Mouse (Mus musculus): ENCODE data around the gene Gpr153. TPM values are rescaled to one million over a fixed set of nuclear protein-coding genes. Genes with fewer than 3 reads are reported as not detected.

Gene Gpr153
- total RNA-seq, 2 experiments from 2014 or later: 5.3 to 6.1 TPM

DNA sequence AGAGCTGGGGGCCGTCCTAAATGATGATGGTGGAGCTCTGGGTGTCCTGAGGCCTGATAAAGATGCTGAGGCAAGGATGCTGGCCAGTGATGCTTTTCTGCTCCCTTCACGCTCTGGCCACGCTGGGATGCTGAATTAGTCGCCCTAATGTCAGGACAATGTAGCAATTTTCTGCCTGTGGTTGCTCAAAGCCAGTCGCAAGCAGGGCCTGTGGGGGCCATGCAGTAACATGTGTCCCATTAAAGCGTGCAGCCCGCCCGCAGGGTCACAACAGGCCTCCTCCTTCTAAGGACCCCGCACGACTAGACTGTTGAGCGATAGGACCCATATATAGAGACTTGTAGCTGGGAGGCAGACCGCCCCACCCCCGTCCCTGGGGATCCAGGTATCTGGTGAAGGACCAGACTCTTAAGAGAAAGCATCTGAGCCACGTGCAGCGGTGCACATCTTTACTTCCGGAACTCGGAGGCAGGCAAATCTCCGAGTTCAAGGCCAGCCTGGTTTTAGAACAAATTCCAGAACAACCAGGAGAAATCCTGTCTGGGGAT, 14.4 kb downstream of the Gpr153 start:
- no peak for DNase-seq

- no peak for DNase-seq
These were observed 16.4 kb downstream of the Gpr153 start for GRCm38 (mm10) chr4:152290385-152290784.

DNA sequence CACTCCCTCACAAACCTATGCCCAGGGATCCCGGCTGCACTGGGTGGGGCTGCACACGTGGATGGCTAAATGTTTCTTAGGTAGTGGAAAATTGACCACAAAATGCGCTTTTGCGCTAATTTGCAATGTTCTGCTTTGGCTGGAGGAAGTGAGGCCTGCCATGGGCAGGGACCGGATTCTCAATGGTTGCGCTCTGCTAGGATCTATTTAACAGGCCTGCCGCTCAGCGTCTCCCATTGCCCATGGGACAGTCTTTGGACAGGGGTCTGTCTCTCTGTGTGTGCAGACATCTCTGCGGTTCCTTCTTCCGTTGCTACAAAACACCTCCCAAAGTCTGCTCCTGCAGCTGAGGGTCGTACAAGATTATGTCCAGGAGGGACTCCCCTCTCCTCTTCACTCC, 17.0 kb downstream of the Gpr153 start:
- DNase-seq: no peak

- no peak for DNase-seq
These were observed 17.5 kb downstream of the Gpr153 start, which contains the start of gene Hes3 for GRCm38 (mm10) chr4:152291562-152291961. Gene Hes3, minus strand, starts transcription at chr4:152291662.

DNA sequence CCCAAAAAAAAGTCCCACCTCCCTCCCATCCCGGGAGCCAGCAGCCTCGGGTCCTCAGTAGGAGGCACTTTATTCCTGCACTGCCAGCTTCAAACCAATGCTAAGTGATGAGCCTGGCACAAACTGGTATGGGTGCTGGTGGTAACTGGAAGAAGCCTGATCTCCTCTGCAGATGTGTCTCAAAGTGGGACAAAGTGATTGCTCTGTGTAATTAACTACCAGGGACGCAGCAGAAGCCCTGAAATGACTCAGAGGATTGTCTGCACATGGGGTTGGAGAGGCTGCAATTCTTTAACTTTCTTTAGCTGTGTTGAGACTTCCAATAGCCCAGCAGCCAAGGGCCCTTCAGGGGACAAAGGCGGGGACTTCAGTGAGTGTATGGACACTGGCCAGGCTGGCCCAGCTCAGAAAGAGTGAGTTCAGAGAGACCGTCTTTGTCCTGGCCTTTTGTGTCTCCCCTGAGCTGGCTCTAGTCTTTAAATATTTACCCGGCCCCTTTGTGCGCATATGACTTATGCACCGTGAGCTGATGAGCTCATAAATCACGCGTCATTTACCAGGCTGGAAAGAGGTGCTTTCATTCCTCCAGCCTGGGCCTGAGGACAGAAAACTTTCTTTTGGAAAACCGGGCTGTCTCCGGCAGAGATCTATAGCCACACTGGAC, 18.2 kb downstream of the Gpr153 start:
- DNase-seq: no peak

DNA sequence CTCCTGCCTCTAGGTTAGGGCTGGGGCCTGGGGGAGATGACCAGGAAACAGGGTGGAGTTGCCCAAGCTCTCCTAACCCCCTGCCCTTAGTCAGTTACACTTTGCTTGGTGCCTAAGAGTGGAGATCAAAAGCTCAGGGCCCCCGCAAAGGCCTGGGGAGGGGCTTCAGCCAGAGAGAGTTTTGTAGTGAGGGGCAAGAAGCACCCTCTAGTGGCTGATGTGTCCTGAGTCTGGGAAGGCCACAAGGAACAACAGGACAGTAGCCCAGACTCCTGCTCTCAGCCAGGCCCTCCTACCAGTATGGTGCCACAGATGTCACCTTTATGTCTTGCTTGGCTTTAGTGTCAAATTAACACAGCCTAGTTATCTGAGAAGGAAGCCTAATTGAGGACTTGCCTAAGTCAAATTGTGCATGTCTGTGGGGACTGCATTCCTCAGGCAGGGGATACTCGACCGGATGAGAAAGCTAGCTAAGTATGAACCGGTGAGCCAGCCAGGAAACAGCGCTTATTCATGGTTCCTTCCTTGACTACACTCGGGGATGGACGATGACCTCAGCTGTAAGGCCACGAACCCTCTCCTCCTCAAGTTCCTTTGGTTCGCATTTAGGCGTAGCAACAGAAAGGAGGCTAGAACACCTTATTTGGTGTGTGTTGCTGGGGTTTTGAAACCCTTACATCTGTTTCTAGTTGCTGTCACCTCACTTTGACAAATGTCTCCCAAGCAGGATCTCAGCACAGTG, 20.3 kb downstream of the Gpr153 start:
- DNase-seq: no peak

DNA sequence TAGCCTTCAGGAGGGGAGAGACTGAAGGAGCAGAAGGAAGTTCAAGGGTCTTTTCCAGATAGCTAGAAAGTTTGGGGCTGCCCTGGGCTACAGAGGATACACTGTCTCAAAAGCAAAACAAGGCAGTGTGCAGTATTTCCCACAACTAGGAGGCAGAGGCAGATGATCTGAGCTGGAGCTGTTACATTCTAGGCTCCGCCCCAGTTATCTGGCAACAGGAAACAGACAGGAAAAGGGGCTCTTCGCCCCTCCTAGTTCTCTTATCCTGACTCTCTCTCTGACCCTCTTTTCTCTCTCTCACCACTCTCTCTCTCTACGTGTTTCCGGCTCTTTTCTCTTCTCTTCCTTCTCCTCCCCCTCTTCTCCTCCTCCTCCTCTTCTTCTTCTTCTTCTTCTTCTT, 21.9 kb downstream of the Gpr153 start:
- no peak for DNase-seq

GRCm38 (mm10) chr4:152296371-152296770, 22.3 kb downstream of the Gpr153 start:
- DNase-seq: no peak

GRCm38 (mm10) chr4:152296874-152297861, 23.1 kb downstream of the Gpr153 start, which contains the start of gene Icmt:
Gene Icmt, plus strand, starts transcription at chr4:152297227.
- peak; percentile 99 for DNase-seq

DNA sequence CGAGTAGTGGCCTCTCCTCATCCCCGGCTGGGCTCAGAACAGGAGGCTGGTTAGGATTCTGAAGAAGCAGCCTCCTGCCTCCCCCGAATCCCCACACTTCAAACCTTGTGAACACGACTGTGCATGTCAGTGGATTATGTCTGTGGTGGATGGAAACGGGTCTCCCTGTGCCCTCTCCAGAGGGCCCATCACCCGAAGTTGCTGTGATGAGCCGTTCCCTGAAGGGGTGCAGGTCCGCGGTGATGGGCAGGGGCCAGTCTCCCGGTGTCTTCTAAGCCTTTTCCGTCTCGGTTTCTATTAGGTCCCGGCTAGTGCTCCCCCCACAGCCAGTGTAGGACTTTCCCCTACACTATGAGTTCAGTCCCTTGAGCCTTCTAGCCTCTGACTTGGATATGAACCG, 24.8 kb downstream of the Gpr153 start:
- no peak for DNase-seq

GRCm38 (mm10) chr4:152300375-152300774, 26.3 kb downstream of the Gpr153 start:
- no peak for DNase-seq

DNA sequence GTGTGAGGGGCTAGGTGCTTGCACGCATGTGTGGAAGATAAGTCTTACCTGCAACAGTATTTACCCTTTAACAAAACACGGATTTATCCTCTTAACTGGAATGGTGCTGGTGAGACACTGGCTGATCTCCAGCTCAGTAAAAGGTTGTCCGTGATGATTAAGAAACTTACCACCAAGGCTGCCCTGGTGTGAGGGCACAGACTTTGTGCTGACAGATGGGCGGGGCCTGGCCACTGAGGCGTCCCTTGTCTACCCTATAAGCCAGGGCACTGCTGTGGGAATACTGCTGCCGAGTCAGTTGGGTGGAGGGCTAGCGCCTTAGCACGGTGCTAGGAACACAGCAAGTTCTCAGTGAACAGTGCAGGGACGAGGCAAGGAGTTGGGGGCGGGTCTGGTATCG, 28.0 kb downstream of the Gpr153 start:
- DNase-seq: no peak

GRCm38 (mm10) chr4:152303172-152303571, 29.1 kb downstream of the Gpr153 start:
- no peak for DNase-seq

DNA sequence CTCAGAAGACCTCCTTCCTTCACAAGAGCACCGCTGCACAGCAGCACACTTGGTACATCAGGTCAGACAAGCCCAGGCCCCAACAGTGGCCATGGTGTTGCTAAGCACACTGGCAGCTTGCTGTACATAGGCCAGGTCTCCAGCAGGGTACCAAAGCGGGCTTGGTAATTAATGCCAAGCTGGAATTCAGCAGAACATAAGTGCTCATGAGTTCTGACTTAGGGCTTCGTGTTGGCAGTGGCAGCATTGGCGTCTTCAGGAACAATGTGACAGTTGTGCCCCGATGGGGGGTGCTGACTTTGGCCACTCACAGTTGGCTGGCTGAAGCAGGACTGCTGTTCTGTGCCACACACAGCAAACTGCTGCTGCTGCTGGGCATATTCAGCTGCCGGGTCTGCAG, 30.7 kb downstream of the Gpr153 start:
- DNase-seq: no peak

DNA sequence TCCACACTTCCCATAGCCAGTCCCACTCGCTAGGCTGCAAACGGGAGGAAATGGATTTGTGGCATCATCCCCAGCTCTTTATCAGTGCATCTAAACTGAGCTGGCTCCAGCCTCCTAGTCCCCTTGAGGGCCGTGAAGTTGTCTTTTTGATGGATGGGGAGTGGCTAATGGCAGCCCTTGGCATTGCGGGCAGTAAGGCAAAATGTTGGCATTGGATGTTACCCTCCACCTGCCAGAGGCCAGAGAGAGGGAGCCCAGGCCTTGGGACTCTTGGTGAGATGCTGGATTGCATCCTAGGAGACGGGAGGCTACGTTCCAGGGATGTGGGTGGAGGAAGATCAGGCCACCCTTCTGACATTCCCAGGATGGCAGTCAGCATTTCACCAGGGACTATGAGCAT, 32.0 kb downstream of the Gpr153 start:
- no peak for DNase-seq

DNA sequence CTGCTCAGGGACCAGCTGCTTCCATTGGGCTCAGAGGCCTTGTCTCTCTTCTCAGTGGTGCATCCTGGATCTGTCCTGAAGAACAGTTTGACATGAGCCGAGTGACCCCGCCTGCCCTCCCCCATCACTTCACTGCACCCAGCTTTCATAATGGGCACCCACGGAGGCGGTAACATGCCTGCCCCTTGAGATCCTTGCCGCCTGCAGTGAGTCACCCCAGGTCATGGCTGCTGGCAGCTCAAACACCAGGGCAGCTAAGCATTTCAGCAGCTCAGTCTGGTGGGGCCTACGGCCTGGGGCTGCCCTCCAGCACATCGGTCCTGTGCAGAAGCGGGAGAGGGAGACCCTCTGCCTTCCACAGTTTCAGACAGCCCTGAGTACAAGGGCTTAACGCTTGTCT, 33.5 kb downstream of the Gpr153 start:
- DNase-seq: no peak

DNA sequence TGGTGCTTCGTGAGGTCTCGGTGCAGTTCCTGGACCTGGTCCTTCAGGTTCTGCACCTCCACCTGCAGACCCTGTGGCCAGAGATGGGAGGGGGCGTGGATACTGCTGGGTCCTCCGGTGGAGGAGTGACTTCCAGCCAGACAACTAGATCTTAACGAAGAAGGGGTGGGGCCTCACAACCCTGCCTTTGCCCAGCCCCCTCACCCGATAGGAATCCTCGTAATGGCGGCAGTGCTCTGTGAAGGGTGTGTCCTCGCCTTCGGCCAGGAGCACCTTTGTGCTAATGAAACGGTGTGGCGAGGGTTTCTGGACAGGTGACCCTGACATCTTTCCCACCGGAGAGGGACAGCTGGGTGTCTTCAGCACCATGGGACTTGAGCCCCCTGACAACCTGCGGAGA, 38.2 kb downstream of the Gpr153 start:
- DNase-seq: no peak

DNA sequence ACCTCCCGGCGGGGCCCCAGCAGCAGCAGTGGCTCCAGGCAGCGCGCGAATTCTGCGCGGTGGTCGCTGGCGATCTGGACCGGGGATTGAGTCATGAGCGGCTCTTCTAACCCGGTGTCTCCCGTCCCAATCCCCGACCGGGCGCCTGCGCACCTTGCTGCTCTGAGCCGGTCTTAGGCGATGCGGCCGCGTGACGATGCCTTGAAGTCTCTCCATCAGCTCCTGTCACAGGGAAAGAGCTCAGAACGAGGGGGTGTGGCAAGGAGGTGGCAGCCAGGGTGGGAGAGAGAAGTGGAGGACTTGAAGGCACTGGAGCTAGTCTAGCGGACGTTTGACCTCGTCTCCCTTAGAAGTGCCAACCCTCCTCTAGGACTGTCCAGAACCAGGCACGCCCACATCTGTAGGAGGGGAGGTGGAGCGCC, 39.2 kb downstream of the Gpr153 start:
- no peak for DNase-seq

DNA sequence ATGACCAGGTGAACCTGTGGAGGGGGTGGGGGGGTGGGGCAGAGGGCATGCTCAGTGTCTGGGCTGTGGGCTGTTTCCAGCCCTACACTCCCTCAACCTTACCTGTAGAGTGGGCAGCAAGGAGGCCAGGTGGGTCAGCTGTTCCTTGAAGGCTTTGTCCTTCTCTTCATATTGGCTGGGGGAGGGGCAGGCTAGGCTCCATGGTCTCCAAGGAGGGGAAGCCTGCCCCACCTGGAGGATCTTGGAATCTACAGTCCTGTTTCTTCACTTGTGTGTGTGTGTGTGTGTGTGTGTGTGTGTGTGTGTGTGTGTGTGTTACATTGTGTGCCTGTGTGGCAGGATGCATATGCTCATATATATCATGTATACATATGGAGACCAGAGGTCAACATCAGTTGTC, 39.9 kb downstream of the Gpr153 start:
- no peak for DNase-seq

- DNase-seq: no peak
These were observed 41.6 kb downstream of the Gpr153 start for GRCm38 (mm10) chr4:152315498-152316213.

DNA sequence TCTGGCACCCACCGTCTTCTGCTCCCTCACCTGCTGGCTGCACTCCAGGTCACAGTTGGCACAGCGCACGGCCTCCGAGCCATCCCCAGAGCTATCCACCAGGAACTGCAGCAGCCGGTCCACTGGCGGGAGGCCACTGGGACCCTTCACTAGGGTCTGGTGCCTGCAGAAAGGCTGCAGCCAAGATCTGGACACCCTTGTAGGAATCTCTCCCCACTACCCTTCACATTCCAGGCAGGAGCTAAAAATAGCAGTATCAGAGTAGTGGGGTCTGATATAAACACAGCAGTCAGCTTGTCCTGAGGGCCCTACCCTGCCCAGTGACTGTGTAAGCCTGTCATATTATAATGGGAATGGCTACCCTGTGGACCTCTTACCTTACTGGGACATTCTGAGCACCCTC, 43.6 kb downstream of the Gpr153 start:
- no peak for DNase-seq

Data from layer of hippocampus, postnatal 36 days (tissue).